In genomic region chr2:127627990-127628570, GRCm38 (mm10) we compare ENCODE assay signal across 20 mouse cellular contexts. TPM values are rescaled to one million over a fixed set of nuclear protein-coding genes. Genes with fewer than 3 reads are reported as not detected.
DNase-seq lines count a peak whose midpoint lies in the region; ATAC-seq and TF ChIP-seq lines count a peak whose summit lies in the region.
"Had no signal": no experiment of that assay in that cellular context is flagged by ENCODE, and none has a peak within 500 bp of the region (broad histone marks: within the 10 kb centered on the region; RNA-seq: fewer than 3 reads in every experiment).

No protein-coding gene starts in this region.

- DNase-seq in cerebellum, postnatal 10 days: peak; percentile 91 to 96
- DNase-seq in cerebellum, adult 8-10 months: no peak
- peak; percentile 72 for DNase-seq in hindbrain, postnatal 0 days (ENCODE audit: low spot score)
- DNase-seq in hindbrain, embryonic 11.5 days (ENCODE audit: low spot score): no peak
- DNase-seq in brain, adult 2 months (ENCODE audit: low read depth, low spot score): peak; percentile 74
- DNase-seq in layer of hippocampus, adult 2 months (ENCODE audit: low spot score in 2 of 2): no peak
- DNase-seq in spleen, adult 18-20 months: no peak
- DNase-seq: gastrocnemius, postnatal 36 days; heart, postnatal 36 days; kidney, postnatal 10 days; lung, adult 2 months; lung, postnatal 4 days; thymus, postnatal 36 days had no signal

- H3K36me3 ChIP-seq in hindbrain, postnatal 0 days (ENCODE audit: insufficient read depth, low read length): no peaks in the 10 kb centered on the region
- H3K36me3 ChIP-seq in hindbrain, embryonic 11.5 days (ENCODE audit: control insufficient read depth, insufficient read depth, low read length): no peaks in the 10 kb centered on the region
- H3K36me3 ChIP-seq: embryonic facial prominence, embryonic 15.5 days; heart, embryonic 12.5 days; intestine, embryonic 15.5 days; stomach, embryonic 15.5 days had no signal

- H3K27ac ChIP-seq in hindbrain, postnatal 0 days: no peak overlapping the region
- H3K27ac ChIP-seq in hindbrain, embryonic 11.5 days (ENCODE audit: low read depth, low read length): no peak overlapping the region
- H3K27ac ChIP-seq in layer of hippocampus, adult 2 months: peak overlapping the region; percentile 74
- H3K27ac ChIP-seq: embryonic facial prominence, embryonic 15.5 days; intestine, embryonic 15.5 days; stomach, embryonic 15.5 days had no signal

- no peaks in the 10 kb centered on the region for H3K4me1 ChIP-seq in hindbrain, postnatal 0 days (ENCODE audit: insufficient read depth, low read length)
- no peaks in the 10 kb centered on the region for H3K4me1 ChIP-seq in hindbrain, embryonic 11.5 days (replicated peaks; ENCODE audit: control insufficient read depth, insufficient read depth, low read length)
- H3K4me1 ChIP-seq: embryonic facial prominence, embryonic 15.5 days; heart, embryonic 12.5 days; intestine, embryonic 15.5 days; stomach, embryonic 15.5 days had no signal

- no peak for TF ChIP-seq CTCF in hindbrain, postnatal 0 days (IDR thresholded peaks at IDR 0.05; ENCODE audit: low read depth)
- no peak for TF ChIP-seq CTCF in layer of hippocampus, adult 2 months (conservative IDR thresholded peaks at IDR 0.05)

- H3K27me3 ChIP-seq in hindbrain, postnatal 0 days (ENCODE audit: insufficient read depth, low read length): no peaks in the 10 kb centered on the region
- no peaks in the 10 kb centered on the region for H3K27me3 ChIP-seq in hindbrain, embryonic 11.5 days (ENCODE audit: control insufficient read depth, insufficient read depth, low read length)
- H3K27me3 ChIP-seq: heart, embryonic 12.5 days; intestine, embryonic 15.5 days; stomach, embryonic 15.5 days had no signal

- no peak overlapping the region for H3K9ac ChIP-seq in hindbrain, postnatal 0 days (replicated peaks; ENCODE audit: low read length)
- no peak overlapping the region for H3K9ac ChIP-seq in hindbrain, embryonic 11.5 days (ENCODE audit: low read depth, low read length)
- H3K9ac ChIP-seq: embryonic facial prominence, embryonic 15.5 days; heart, embryonic 12.5 days; intestine, embryonic 15.5 days; stomach, embryonic 15.5 days had no signal

- H3K9me3 ChIP-seq in hindbrain, postnatal 0 days (ENCODE audit: low read length): no peaks in the 10 kb centered on the region
- no peaks in the 10 kb centered on the region for H3K9me3 ChIP-seq in hindbrain, embryonic 11.5 days (ENCODE audit: control insufficient read depth, low read length)
- H3K9me3 ChIP-seq: embryonic facial prominence, embryonic 15.5 days; heart, embryonic 12.5 days; intestine, embryonic 15.5 days; stomach, embryonic 15.5 days had no signal

- H3K4me3 ChIP-seq in hindbrain, postnatal 0 days (ENCODE audit: low read length): no peak overlapping the region
- H3K4me3 ChIP-seq in hindbrain, embryonic 11.5 days (ENCODE audit: low read depth, low read length): no peak overlapping the region
- no peak overlapping the region for H3K4me3 ChIP-seq in layer of hippocampus, adult 2 months
- H3K4me3 ChIP-seq: embryonic facial prominence, embryonic 15.5 days; heart, embryonic 12.5 days; intestine, embryonic 15.5 days; myocyte; stomach, embryonic 15.5 days had no signal

- no peak overlapping the region for H3K4me2 ChIP-seq in hindbrain, postnatal 0 days (ENCODE audit: low read depth, low read length)
- no peak overlapping the region for H3K4me2 ChIP-seq in hindbrain, embryonic 11.5 days (replicated peaks; ENCODE audit: low read depth, low read length)
- H3K4me2 ChIP-seq: embryonic facial prominence, embryonic 15.5 days; heart, embryonic 12.5 days; intestine, embryonic 15.5 days; midbrain, embryonic 11.5 days; stomach, embryonic 15.5 days had no signal

- 38% methylated on average over 6 of the region's 6 CpGs for WGBS in hindbrain, postnatal 0 days
- WGBS in hindbrain, embryonic 11.5 days: 83% methylated on average over 6 of the region's 6 CpGs

- peak; percentile 92 for ATAC-seq in hindbrain, postnatal 0 days
- ATAC-seq in hindbrain, embryonic 11.5 days (ENCODE audit: low FRiP score): no peak
- ATAC-seq: activated CD4-positive, CD25-positive, alpha-beta regulatory T cell, adult 4 months; intestine, embryonic 15.5 days had no signal

RNA-seq across cellular contexts. Expression of gene Mal, which starts 28.4 kb away (rescaled TPM):
- 3.2 and 4.3 TPM in 2 replicates for total RNA-seq in hindbrain, postnatal 0 days (2014; rRNA removed)
- 4.8 and 5.2 TPM in 2 replicates for polyA plus RNA-seq in hindbrain, postnatal 0 days (2015; fragmentation: Nextera tagmentation; extraction: Ambion mirVana)
- polyA plus RNA-seq in hindbrain, embryonic 11.5 days (2014; fragmentation: Nextera tagmentation; extraction: Ambion mirVana): 0.86 and 1.4 TPM in 2 replicates
- total RNA-seq in layer of hippocampus, adult 2 months (2021): 10 to 100 TPM; 84.9 to 92.5 TPM
- polyA plus RNA-seq: activated CD4-positive, CD25-positive, alpha-beta regulatory T cell, adult 4 months had no signal

RNA-seq across cellular contexts. Expression of gene Mrps5, which starts 41.1 kb away (rescaled TPM):
- total RNA-seq in hindbrain, postnatal 0 days (2014; rRNA removed): 44.5 and 69.7 TPM in 2 replicates
- 129 and 138 TPM in 2 replicates for polyA plus RNA-seq in hindbrain, postnatal 0 days (2015; fragmentation: Nextera tagmentation; extraction: Ambion mirVana)
- 154 and 157 TPM in 2 replicates for polyA plus RNA-seq in hindbrain, embryonic 11.5 days (2014; fragmentation: Nextera tagmentation; extraction: Ambion mirVana)
- 10 to 100 TPM; 91.9 TPM for total RNA-seq in layer of hippocampus, adult 2 months (2021)

RNA-seq across cellular contexts. Expression of gene Zfp661, which starts 41.2 kb away (rescaled TPM):
- 4.0 and 6.0 TPM in 2 replicates for total RNA-seq in hindbrain, postnatal 0 days (2014; rRNA removed)
- polyA plus RNA-seq in hindbrain, postnatal 0 days (2015; fragmentation: Nextera tagmentation; extraction: Ambion mirVana): 4.3 TPM in 2 replicates
- polyA plus RNA-seq in hindbrain, embryonic 11.5 days (2014; fragmentation: Nextera tagmentation; extraction: Ambion mirVana): 7.8 and 9.5 TPM in 2 replicates
- 1 to 10 TPM; 7.8 to 8.6 TPM for total RNA-seq in layer of hippocampus, adult 2 months (2021)

Comparison
In these comparisons a context has a peak if more than half of its experiments do, and no peak if none do; other contexts are left out.
1. DNase-seq: peak in cerebellum, postnatal 10 days (2 of 2), hindbrain, postnatal 0 days (single experiment) and brain, adult 2 months (single experiment); none in cerebellum, adult 8-10 months (single experiment), hindbrain, embryonic 11.5 days (single experiment), layer of hippocampus, adult 2 months (0 of 2) and spleen, adult 18-20 months (0 of 2).
2. RNA of gene Mal, which starts 28.4 kb away (total RNA-seq): 84.9 to 92.5 TPM in layer of hippocampus, adult 2 months; 3.2 to 4.3 TPM in hindbrain, postnatal 0 days; every median in the first group is over 10 times any median in the second.